Mouse (Mus musculus) adrenal gland, adult 8-10 months (tissue): ENCODE data around the gene Dnph1. TPM values are rescaled to one million over a fixed set of nuclear protein-coding genes. Genes with fewer than 3 reads are reported as not detected.
A peak's percentile ranks its signal among the peaks of the same experiment; 100 is the strongest.
"Not testable (repeated sequence)": the region's sequence is repeated elsewhere in the genome, so short reads cannot be mapped to it uniquely, and the experiment has no call there.

Source experiments
- DNase-seq: peaks from one replicate; pipeline ENCODE4 v3.0.0; 2022
- total RNA-seq, 4 experiments: library from RNA; stranded (reverse); gene quantifications; 2 replicates each; pipeline ENCODE4 v1.2.4; 2022

Gene Dnph1
- 1 to 10 TPM; 4.5 to 6.9 (median 6.4) TPM for total RNA-seq

DNA sequence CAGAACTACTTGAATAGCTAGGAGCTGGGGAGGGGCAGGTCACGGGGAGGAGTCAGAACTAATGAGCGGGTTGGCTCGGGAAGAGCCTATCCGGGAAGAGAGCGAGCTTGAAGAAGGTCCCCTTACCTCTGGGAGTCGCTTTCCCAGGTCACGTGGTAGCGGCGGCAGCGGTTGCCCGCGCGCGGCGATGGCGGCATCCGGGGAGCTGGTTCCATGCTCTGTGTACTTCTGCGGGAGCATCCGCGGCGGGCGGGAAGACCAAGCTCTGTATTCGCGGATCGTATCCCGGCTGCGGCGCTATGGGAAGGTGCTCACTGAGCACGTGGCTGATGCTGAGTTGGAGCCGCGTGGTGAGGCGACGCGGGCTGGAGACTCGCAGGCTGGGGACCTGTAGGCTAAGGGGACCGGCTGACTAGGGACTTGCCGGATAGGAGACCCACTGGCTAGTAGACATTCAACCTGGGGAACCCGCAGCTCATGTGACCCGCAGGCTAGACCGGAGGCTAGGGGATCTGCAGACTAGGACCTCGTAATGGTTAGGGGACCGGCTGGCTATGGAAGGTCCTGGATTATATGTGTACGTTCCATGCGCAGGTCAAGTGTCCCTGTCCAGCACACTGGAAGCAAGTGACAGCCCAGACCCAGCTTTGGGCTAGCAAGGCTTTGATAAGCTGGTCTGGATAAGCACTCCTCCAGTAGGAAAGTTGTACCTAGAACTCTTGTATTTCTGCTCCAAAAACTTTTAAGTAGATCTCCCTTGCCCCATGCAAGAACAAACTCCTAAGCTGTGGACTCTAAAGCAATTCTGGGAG is at the start of gene Dnph1:
Dnph1 (plus strand) TSS at position 89 of the 812 bp plus-strand sequence.
- peak; percentile 82 for DNase-seq

DNA sequence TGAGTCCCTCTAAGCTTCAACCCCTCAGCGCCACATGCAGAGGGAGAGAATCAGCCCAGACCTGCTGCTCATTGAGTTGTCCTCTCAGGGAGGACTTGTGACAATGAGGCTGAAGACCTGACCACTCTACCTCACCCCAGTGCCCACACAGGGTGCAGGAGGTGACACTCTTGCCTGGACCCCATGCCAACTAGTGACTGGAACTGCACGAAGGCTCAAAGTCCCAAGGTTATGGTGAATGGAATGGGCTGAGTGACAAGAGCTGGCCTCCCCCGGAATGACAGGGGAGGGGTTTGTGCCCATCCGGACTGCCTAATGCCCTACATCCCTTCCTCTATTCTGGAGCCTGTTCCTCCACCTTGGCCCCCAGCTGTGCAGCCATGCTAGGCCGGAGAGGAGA is 43.8 kb upstream of the Dnph1 start:
- no peak for DNase-seq

DNA sequence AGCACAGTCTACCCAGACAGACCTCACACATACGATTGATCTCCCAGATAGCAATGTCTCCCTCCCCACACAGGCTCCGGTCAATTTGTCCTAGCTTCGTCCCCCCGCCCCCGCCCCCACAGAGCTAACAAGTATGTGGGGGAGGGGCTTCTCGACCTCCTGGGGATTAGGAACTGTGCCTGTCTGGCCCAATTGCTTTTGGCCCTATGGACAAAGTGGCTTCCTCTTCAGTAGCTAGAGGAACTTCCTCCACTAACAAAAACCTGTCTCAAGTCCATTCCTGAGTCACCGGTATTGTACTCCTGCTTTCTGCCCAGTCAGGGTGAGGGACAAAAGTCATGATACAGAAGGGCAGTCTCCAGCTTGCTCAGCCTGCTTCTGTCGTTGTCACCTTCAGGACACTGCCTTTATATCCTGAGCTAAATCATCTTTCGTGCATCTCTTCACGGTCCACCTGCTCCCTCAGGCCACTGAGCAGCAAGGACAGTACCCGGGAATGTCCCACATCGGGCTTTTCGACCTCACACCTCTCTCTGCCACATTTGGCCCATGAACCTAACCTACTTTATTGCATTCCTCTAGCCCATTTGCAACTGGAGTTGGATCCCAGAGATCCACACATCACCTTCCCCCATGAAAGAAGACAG is 43.1 kb upstream of the Dnph1 start:
- DNase-seq = no peak

- DNase-seq = no peak
Measured at GRCm38 (mm10) chr17:46453970-46454411, 42.5 kb upstream of the Dnph1 start.

- DNase-seq = no peak
Measured at GRCm38 (mm10) chr17:46454539-46454938, 42.0 kb upstream of the Dnph1 start.

- no peak for DNase-seq
Measured at GRCm38 (mm10) chr17:46455110-46455691, 41.3 kb upstream of the Dnph1 start.

- DNase-seq = peak; percentile 30
Measured at GRCm38 (mm10) chr17:46457791-46458190, 38.7 kb upstream of the Dnph1 start.

GRCm38 (mm10) chr17:46458439-46458838 is 38.1 kb upstream of the Dnph1 start:
- DNase-seq = no peak

DNA sequence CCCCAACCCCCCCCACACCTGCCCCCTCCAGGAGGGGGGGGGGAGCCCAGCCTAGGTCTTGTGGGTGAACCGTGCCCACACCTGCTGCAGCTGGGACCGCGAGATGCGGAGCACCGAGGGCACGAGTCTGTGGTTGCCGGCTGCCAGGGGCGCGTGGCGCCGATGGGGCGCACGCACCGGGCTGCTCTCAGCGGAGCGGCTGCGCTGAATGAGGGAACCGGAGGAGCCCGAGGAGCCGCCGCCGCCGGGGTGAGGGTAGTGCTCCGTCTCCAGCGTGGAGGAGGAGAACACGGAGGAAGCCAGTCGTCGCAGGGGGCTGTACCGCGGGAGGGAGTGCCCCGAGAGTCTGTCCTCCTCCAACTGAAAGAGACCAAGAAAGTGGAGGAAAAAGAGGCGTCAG is 35.8 kb upstream of the Dnph1 start:
- DNase-seq = no peak

- DNase-seq = no peak
Measured at GRCm38 (mm10) chr17:46461347-46461746, 35.2 kb upstream of the Dnph1 start.

DNA sequence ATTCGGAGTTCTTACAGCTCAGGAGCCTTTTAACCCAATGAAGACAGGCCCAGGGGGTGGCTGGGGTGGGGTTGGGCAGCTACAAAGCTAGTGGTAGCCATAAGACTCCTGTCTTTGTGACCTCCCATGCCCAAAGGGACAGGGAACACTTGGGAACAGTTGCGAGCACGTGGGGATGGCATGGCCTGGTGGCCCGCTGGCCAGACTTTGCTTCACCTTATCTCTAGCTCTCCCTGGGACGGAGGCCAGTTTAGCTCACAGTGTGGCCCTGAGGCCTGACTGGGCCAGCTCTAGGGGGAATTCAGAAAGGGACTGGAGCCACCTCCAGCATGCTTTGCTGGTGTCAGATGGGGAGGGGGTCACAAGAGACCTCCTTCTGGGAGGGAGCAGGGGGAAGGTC is 34.3 kb upstream of the Dnph1 start:
- DNase-seq = no peak

DNA sequence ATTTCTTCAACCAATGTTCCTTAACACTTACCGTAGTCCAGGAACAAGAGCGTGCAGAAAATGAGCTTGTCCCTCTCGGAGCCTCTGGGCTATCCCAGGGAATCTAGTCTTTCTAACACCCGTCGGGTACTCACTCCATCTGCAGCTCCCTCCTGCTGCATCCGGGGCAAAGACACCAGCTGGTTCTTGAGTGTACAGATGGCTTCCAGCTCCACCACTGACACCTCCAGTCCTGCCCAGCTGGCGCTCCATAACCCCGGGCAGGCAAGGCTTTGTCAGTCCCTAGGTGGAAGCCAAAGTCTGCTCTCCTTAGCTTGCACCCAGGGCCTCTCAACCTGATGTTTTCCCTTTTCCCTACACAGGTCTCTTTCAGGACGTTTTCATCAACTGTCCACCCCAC is 28.7 kb upstream of the Dnph1 start:
- no peak for DNase-seq

GRCm38 (mm10) chr17:46476601-46477000 is 19.9 kb upstream of the Dnph1 start:
- DNase-seq = no peak

DNA sequence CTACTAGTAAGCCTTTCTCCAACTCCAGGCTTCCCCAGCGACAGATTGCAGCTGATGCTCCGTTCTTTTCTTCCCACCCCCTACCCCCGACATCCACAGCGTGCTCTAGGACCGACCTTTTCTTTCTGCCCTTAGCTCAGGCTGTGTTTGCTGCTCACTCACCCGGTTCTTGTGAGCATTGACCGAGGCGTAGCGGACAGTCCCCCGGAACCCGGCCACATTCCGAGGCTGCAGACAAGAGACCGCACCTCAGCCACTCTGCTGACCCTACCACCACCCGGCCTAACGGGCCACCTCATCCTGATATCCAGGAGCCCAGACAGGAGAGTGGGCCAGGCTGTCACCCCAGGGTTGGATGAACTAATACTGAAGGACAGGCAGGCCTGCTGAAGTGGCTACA is 19.2 kb upstream of the Dnph1 start:
- DNase-seq = no peak

GRCm38 (mm10) chr17:46483561-46484001 is 12.9 kb upstream of the Dnph1 start:
- DNase-seq = peak; percentile 17

DNA sequence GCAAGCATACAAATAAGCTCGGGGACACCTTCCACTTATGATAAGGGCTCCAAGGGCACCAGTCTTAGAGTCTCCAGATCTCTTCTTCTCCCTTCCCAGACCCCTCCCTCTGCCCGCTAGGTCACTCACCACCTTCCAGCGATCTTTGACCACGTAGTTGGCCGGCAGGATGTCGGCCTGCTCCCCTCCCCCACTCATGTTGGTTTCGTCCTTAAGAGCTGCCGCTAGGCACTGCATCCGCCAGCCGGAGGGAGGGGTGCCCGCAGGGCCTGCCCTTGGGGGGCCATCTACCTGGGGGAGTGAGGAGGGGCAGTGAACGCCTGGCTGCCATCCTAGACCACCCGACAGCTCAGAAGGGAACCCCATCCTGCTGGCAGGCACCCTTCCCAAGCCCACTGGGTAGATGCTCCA is 12.5 kb upstream of the Dnph1 start:
- no peak for DNase-seq

GRCm38 (mm10) chr17:46484461-46484875 is 12.0 kb upstream of the Dnph1 start:
- DNase-seq = no peak

GRCm38 (mm10) chr17:46486995-46487394 is 9.5 kb upstream of the Dnph1 start:
- no peak for DNase-seq

- no peak for DNase-seq
Measured at GRCm38 (mm10) chr17:46487431-46487830, 9.1 kb upstream of the Dnph1 start, which contains the start of gene Ttbk1. Ttbk1 (minus strand) TSS chr17:46487675.

DNA sequence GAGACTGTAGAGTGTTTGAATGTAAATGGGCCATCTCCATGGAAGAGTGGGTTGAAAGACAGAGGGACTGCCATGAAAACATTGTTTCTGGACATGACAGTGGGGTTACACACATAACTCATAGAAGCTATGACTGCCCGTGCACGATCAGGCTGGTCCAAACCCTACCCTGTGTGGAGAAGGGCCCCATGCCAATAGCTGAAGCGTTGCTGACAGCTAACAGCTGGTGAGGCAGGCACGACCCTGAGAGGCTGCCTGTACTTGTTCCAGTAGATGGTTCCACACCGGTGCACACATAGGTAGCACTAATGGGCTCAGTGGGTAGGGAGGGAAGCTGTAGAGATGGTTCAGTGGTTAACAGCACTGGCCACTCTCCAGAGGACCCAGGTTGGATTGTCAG is 1.0 kb upstream of the Dnph1 start:
- DNase-seq = no peak

- not testable (repeated sequence) for DNase-seq
Measured at GRCm38 (mm10) chr17:46496081-46496480, 430 bp upstream of the Dnph1 start.

GRCm38 (mm10) chr17:46497956-46498355 is 1.4 kb downstream of the Dnph1 start:
- DNase-seq = no peak

DNA sequence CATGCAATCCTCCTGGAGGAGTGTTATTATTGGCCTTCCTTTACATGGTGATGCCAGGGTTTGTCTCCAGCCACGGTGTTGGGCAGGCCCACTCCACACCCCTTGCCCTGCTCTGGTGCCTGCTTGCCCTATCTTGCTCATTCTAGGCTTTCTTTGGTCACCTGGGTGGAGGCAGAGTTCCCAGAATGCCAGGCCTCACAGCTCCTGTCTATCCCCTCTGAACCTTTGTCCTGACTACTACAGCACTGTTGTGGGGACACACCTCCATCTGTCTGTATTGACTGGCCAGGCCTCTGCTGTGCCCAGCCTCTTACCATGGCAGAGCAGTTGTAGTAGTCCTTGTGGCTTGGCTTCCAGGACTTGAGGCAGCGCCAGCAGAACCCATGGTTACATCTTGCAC is 6.3 kb downstream of the Dnph1 start:
- DNase-seq = no peak
